Mouse (Mus musculus) adrenal gland, postnatal 10 days (tissue): ENCODE measurements around the gene Dusp5. TPM values are rescaled to one million over a fixed set of nuclear protein-coding genes. Genes with fewer than 3 reads are reported as not detected.

ENCODE experiments used
- DNase-seq: peaks from one replicate; pipeline ENCODE4 v3.0.0; 2021; ENCODE audit warnings: mixed read lengths
- total RNA-seq, 2 experiments: library from RNA; stranded (reverse); gene quantifications; 2 replicates each; pipeline ENCODE4 v1.2.3; 2021

Dusp5 gene
- total RNA-seq, 2 experiments from 2014 or later, result 6.2 to 11.0 TPM

DNA sequence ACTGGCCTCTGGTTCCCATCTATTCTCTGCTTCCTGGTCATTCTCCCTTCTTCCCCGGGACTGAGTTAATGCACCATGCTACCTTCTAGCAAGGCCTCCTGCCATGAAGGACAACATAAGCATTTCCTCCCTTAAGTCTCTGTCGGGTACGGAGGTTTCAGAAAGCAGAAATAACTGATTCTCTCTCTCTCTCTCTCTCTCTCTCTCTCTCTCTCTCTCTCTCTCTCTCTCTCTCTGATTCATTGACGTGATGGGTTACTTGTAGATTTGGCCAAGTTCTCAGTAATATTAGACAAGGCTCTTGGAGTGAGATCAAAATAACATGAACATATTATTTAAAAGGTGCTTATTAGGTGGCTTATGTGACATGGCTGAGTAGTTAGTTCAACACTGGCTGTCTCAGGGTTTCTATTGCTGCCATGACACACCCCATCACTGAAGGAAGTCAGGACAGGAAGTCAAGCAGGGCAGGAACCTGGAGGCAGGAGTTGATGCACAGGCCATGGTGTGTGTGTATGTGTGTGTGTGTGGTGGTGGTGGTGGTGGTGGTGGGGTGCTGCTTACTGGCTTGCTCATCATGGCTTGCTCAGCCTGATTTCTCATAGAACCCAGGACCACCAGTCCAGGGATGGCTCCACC lies 16.1 kb downstream of the Dusp5 start:
- DNase-seq, result no peak

DNA sequence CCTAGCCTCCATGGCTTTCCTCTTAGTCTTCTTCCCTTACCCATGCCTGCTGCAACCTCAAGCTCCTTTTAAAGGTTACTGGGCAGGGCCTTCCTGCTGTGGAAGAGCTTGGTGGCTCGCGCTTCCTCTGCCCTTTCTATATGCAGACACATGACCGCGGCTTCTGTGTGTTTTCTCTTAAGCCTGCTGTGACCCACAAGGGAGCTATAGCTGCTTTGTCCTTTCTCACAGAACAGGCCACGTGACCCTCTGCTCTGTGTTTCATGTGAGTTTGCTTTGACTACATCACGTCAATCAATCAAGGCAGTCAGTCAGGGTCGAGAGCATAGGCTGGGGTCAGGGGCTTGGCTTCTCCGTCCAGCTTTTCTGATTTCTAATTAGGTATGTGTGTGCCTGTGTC lies 18.7 kb downstream of the Dusp5 start:
- DNase-seq, result no peak

DNA sequence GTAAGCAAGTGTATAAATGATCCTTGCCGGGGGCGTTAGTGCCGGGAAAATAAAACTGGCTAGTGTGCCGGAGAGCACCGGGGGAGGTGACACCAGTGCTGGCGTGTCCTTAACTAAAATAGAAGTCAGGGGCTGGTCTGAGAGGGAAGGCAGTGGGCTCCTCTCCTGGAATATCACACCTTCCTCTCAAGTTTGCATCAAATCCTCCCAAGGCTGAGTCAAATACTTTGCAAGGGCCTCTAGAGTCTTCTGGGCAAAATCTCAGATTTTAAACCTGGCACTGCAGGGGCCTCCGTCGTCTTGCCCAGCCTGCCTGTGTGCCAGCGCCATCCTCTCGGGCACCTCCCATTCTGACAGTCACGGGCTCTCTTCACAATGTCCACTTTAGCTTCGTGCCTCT lies 22.1 kb downstream of the Dusp5 start:
- DNase-seq, result no peak

DNA sequence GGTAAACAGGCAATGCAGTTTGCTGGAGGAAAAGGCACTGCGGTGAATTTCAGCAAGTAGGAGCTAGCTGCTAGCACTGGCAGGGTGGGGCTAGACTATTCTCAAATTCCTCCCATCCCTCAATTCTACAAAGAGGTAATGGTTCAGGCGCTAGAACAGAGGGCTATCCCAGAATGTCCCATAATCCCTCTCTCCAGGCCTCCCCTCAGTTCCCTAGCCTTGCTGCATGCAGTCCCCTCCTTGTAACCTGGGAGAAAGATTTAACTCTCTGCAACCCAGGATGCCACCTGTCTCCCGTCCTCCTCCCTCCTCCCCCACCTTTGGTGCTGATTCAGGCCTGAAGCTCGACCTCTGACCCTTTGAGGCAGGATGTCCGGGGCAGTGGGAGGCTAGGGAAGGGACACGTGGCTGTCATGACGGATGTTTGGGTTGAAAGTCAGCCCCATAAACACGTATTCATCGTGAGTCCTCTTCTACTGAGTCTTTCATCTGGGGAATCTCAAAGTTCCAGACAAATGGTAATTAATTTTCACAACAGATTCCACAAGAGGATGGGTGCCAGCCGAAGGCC lies 23.4 kb downstream of the Dusp5 start:
- DNase-seq, result no peak

DNA sequence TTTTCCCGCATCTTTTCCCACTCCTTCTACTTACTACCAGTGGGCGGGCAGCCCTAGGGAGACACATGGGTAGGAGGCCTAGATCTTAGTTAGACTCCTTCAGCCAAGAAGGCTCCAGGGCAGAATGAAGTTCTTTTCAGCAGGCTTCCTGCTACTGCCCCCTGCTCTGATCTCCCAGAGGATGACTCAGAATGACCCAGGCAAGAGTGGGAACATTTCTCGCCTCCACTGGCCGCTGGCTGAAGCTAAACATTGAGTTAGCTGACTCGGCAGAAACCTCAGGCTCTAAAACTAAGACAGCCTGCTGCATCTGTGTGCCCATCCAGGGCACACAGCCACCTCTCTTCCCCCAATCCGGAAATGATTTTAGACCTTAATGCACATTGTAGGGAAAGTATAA lies 23.9 kb downstream of the Dusp5 start:
- no peak for DNase-seq

DNA sequence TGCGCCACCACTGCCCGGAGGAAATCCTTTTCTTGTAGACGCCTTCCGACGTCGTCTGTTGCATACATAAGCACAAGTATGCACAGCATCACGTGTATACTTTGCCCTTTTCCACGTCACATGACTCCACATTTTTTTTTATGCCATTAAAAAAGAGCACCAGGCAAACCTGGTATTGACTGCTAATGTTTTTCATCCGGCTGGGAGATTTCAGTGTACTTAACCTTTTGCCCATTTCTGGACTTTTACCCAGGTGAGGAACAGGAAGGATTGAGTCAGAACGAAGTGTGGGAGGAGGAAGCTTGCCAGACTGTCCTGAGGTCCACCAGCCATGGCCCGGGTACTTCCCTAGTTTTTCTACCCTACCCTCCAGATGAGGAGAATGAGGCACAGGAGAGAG lies 25.5 kb downstream of the Dusp5 start:
- DNase-seq, result no peak

DNA sequence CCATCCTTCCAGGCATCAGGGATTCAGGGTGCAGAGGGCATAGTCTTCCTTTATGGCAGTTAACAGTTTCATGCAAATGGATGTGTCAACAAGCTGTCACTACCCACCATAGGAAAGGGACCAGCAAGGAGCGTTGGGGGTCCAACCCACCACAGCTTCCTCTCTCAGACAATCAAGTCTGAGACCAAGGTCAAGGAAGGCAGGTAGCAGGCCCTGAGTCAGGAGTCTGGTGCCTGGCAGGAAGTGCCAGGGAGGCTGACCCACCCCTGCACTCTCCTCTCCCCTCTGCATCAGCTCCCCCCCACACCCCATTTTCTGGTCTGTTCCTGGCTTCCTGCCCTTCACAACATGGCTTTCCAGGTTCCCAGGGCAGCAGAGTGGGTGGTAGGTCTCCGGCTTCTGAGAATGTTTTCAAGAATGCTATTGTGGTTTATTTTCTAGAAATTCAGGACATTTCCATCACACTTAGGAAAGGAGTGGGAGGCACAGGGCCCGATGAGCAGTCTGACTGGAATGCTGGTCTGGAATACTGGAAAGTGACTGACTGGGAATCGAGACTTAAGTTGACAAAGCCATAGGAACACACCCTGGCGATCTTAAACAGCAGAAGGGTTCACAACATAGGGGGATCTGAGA lies 26.2 kb downstream of the Dusp5 start:
- DNase-seq, result no peak

DNA sequence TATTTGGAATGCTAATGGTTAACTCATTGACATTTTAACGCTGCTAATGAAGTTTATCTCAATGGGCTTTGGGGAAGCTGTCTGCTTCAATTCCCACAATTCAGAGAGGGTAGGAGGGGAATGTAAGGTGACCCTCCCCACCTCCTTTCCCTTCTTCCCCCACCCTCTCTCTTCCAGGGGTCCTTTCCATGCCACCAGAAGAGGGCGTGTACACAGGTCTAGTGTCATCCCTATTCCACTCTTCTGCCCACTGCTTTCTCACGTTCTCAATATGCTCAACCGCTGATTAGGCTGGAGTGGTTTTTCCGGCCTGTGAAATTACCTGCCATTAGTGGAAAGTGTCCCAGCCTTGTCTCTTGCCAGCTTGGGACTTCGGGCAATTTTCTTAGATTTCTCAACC lies 27.9 kb downstream of the Dusp5 start:
- no peak for DNase-seq

DNA sequence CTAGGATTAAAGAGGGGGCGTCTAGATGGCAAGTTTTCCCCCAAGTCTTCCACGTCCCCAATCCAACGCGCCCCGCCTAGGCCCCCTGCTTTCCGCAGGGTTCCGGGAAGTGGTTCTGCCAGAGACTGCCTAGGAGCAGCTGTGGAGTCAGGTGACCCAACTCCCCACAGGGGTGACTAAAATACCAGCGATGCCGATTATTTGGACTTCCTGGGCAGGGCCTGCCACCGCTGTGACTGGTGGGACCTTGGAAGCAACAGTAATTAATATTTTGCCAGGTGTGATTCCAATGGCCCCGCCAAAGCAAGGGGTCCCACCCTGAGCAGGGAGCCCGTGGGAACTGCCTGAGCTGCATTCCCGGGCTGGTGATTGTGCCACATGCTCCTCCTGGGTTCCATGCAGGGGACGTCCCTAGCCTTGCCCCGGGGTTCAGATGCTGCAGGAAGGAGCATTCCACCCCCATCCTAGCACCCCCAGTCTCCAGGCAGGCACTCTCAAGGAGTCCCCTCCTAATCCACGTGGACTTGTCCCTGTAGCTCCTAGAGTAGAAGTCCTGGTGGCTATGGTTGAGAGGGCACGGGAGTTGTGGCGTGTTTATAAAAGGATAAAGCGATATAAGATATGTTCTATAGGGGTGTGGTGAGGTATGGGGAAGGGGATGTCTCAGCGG lies 28.5 kb downstream of the Dusp5 start:
- DNase-seq, result no peak

DNA sequence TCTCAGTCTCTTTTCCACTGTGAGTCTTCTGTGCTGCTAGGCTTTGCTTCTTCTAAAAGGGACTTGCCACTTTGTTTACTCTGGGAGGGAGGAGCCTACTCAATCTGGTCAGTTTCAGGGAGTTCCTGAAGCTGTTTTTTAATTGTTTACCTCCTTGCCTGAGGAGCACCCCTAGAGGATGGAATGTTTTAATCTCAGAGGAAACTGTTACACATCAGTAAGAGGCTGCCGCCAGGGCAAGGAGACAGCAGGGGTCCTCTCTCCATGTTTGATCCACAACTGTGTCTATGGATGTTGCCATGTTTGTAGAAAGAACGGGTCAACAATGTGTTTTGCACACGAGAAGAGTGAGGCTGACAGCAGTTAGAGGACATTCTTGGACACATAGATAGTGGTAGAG lies 31.5 kb downstream of the Dusp5 start:
- no peak for DNase-seq

DNA sequence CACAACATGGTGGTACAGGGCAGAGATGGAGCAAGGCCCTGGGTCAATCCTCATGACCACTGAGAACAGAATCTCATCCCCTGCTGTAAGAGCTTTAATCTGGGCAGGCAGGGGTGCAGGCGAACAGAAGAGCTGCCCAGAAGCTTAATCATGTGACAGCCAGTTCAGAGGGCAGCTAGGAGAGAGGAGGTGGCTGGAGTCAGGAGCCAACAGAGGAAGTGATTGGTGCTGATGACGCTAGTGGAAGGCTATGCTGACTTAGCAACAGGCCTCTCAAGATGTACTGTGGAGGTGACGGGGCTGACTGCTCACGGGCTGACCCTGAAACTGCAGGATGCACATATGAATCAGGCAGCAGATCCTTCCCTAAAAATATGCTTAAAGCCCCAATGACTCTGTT lies 35.3 kb downstream of the Dusp5 start:
- no peak for DNase-seq

DNA sequence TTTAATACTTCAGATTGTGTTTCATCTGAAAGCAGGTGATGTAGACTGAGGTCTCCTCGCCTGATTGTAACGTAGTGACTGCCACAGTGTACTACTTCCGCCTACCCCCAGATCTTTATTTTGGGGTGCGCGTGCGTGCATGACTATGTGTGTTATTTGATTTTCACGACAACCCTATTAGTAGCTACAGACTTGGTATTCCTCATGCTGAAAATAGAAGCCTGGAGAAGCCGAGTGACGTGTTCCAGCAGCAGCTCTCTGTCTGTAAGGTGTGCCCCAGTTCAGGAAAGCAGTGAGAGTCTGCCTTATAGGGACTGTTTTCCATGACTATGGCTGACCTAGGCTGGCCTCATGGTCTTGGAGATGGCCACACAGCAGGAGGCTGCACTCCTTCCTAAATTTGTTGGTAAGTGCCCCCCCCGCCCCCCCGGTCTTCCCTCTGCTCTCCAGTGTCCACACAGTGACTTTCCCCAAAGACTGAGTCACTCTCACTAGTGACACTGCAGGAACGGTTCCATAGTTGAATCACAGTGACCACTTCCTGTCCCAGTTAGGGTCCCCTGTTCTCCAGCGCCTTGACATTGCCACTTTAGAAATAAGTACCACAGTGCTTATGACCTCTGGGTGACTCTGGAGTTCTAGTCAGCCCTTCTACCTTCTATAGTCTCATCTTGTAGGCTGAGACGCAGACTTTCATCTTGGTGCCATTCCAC lies 36.8 kb downstream of the Dusp5 start:
- no peak for DNase-seq

DNA sequence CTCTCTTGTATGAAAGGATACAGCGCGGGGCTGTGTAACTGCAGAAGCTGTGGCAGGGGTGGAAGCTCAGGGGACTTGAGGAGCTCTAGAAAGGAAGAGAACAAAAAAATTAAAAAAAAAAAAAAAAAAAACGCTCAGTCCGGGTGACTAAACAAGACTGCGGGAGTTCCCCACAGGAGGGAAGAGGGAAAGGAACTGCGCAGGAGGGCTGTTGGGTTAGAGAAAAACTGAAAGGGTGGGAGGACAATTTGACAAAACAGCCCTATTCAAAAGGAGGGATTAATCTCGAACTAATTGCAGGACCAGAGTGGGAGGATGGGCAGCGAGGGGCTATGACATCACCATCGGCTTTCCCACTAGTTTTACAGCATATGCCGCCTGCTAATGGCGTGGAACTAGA lies 39.0 kb downstream of the Dusp5 start:
- DNase-seq, result no peak

DNA sequence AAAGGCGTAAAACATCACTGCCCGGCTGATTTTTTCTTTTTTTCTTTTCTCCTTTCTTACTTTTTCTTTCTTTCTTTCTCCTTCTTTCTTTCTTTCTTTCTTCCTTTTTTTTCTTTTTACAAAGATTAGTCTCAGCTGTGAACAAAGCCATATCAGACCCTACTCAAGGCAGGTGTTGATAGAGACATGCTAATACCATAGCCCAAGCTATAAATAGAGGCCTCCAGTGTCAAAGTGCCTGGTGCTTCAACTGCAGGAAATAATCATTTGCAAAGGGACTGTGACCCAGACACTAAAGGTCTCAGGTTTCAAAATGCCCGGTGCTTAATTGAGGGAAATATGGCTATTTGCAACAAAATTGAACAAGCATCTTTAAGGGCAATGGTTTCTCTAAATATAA lies 39.6 kb downstream of the Dusp5 start:
- DNase-seq, result no peak

DNA sequence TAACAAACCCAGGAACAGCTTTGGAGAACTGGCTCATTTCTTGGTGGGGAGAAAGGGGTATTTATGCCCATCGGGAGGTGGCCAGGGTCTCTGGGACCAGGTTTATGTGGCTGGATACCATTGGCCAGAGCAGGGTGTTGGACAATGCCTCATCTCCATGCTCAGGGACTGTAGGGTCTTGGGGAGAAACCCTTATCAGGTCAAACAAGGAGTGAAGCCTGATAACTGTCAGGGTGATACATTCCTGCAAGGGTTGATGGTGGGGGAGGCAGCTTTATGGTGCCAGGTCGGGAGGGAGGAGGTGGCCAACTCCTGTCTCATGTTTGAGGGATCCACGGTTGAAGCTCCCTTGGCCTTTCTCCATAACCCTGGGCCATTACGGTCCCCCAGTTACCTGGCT lies 42.1 kb downstream of the Dusp5 start:
- no peak for DNase-seq

DNA sequence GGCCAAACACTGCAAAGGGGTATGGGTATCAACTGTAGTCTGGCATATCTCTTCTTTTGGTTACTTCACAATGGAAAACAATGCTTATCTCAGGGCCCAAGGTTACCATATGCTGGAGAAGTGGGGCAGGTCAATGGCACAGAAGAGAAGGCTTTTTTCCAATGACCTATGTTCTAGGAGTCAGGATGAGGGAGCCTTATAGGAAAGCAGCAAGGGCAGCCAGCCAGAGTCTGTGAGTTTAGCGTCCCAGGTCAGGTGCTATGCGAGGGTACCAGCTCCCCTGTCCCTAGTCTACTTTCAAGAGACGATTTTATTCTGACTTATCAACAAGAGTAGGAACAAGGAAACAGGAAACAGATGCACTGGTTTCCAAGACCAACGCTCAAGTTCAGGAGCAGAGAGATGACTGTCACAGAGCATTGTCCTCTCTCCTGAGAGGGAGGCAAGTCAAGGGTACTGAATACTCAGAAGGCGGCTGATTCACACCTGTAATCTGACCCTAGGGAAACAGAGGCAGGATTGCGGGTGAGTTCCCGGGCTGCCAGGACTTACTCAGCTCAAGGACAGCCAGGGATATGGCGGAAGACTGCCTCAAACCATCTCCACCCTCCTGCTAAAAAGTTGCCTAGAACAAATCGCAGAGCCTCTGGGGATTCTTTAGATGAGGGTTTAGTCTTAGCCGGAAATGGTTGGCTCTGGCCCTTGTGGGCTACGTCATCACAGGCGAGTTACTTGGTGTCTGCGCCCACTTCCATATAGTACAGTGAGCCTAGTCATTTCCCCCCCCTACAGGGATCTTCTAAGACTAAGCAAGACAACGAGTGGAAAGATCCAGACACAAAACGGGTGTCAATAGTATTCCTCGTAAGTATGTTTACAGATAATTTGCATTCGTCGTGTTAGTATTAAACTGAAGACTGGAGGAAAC lies 42.9 kb downstream of the Dusp5 start:
- no peak for DNase-seq

DNA sequence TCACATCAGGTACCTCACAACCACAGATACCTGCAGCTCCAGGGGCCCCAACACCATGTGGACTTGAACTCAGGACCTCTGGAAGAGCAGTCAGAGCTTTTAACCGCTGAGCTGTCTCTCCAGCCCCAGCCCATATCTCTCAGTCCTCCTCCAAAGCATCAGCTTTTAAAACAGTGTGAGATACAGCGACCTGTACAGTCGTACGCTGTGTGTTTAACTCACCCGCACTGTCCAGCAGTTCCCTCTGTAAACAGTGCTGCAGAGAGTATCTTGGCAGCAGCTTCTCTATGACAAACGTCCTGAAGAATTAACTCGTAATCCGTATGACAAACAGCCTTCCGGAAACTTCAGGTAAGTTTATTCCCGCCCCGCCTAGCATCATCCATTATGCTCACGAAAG lies 43.7 kb downstream of the Dusp5 start:
- DNase-seq, result no peak

DNA sequence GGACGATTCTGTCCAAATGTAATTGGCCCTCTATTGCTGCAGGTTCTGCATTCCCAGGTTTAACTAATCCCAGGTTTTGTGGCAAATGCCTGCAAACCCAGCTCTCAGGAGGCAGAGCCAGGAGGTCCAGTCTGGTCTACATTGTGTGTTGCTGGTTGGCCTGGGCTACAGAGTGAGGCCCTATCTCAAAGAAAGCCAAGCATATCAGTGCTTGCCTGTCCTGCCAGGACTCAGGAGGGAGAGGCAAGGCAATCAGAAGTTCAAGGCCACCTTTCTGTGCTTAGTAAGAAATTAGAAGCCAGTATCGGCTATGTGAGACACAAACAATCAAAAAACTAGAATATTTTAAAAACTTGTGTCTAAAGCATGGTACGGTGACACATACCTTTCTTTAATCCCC lies 44.2 kb downstream of the Dusp5 start:
- DNase-seq, result no peak

DNA sequence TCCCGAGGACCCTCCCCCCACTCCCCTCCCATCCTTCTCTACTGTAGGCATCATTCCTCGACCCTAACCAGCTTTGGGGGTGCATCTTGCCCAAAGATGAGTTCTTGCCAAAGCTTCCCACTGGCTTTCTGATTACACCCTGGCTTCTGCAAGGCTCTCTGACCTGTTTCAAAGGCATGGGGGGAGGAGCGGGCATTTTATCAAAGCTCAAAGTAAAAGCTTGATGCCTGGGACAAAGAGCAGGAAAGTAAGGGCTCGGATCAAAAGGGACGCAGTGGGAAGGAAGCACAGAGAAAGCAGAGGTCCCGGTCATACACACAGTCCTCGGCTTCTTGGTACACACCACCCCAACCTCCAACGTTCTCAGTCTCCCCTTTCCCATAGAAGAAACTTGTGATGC lies 45.2 kb downstream of the Dusp5 start:
- no peak for DNase-seq

DNA sequence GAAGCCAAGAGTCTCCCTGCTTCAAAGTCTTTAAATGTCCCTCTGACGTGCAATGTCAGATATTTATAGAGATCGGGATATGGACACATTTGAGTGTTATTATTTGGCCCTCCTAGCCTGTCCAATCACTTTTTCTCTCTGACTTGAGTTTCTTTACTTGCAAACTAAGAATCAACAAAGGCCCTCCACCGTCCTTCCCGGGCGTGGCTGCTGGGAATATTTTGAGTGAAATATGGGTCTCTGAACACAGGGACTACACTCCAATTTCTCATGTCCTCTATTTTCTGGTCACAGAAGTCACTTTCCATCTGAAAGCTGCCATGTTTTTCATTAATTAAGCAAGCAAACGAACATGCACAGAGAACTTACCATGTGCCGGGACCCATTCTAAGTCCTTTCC lies 45.6 kb downstream of the Dusp5 start:
- no peak for DNase-seq

DNA sequence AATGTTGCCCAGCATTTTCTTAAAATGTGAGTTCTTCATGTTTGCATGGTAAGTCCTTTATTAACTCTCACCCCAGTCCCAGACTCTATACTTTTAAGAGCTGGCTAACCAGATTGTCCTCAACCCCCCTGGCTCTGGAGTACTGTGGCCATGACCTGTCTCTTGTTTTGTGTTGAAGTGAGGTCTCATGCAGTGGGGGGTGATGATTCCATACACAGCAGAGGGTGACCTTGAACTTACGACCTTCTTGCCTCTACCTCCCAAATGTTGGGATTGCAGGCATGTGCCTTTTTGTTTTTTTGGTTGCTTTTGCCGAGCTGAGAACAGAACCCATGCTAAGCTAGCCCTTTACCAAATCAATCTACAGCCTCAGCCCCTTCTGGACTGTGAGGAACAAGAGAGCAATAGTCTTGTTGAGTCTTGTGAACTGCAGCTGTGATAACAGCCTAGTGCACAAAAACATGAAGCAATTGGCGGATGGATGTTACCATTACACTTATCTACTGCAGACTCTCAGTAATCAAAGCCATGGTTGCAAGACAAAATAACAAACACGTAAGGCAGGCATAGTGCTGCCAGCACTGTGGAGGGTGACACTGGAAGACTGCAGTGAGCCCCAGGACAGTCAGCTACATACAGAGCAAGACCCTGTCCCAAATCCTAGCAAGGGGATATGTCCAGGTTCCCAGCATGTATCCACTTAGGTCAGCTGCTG lies 46.5 kb downstream of the Dusp5 start:
- no peak for DNase-seq
